Mouse (Mus musculus) adrenal gland, adult (tissue): Measurements from ENCODE around the gene AW549877.

Experiments
- DNase-seq, 2 experiments: peaks; one replicate each; pipeline ENCODE4 v3.0.0; 2022 to 2023; ENCODE audit warnings: low spot score in 1 of 2; ENCODE audit not compliant: inconsistent age in 2 of 2

Gene AW549877

GRCm38 (mm10) chr15:3995448-3996266, at the start of gene AW549877:
Gene AW549877, minus strand, starts transcription at chr15:3995744.
- DNase-seq, result peak; percentile 99 to 100

DNA sequence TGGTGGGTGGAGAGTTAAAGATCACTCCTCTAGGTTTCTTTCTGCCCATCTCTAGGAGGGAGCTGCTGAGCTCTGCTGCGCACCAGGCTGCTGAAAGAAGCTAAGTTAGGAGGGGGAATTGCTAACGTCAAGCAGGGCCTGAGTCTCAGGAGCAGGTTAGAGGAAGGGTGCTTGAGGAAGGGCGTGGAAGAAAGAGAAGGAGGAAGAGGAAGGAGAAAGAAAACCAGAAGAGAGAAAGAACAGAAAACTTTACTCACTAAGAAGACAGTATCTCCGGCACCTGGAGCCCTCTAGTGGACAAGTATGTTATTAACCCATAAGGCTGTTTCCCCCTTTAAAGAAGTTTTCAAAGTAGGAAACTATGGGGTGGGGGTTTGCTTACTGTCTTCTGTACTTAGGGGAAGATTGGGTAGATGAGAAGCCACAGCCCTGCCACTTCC, 47.5 kb upstream of the AW549877 start:
- DNase-seq, result peak in 1 of 2 experiments; percentile 72

DNA sequence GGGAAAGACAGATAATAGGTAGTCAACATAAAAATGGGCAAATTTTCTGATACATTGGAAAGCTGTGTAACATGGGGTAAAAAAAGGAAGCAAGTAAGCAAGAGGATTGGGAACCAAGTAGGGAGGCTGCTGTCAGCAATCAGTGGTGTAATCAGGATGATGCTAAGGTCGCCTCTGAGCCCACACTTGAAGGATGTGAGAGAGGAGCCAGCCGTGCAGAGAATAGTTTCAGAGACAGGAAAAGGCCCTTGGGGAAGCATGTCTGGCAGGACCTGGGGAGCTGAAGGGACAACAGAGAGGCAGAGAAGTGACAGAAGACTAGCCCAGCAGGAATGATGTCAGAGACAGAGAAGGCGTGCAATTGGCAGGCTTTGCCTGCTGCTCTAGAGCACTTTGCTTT, 46.9 kb upstream of the AW549877 start:
- no peak for DNase-seq

GRCm38 (mm10) chr15:4033168-4034004, 37.8 kb upstream of the AW549877 start:
- DNase-seq, result peak in 1 of 2 experiments; percentile 43

GRCm38 (mm10) chr15:4028960-4029359, 33.4 kb upstream of the AW549877 start:
- no peak for DNase-seq

GRCm38 (mm10) chr15:4028411-4028700, 32.8 kb upstream of the AW549877 start:
- DNase-seq, result no peak

DNA sequence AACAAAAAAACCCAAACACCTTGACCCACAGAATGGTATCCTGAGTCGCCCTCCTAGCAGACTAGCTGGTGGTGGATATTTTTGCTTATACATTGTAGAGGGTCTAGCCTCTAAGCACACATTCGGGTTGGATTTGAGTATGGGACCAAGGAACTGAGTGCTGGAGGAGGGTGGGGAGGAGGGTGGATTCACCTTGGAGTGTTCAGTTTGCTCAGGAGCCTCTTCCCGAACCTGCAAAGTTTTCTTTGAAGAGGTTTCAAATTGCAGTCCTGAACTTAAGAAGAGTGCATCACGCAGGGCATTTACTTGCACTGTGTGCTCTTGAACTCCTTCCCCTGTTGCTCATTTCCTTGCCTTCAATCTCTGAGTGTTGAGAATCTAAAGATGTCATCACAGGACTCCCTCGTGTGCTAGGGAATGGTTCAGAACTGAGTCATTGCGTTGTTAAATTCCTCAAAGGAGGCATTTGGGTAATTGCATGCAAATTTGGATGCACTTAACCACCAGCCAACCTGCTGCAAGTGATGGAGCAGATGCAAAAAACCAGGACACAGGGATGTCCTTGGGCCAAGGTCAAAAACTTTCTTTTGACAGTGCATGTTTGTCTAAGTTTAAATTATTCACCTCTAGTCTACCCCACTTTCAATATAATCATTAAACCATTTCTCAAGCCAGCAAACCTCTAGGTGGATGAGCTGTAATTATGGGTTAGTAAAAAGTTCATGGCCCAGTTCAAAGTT, 32.3 kb upstream of the AW549877 start:
- peak in 1 of 2 experiments; percentile 45 for DNase-seq

- DNase-seq, result peak; percentile 86 to 94
These were observed 31.5 kb upstream of the AW549877 start for GRCm38 (mm10) chr15:4026831-4027584.

DNA sequence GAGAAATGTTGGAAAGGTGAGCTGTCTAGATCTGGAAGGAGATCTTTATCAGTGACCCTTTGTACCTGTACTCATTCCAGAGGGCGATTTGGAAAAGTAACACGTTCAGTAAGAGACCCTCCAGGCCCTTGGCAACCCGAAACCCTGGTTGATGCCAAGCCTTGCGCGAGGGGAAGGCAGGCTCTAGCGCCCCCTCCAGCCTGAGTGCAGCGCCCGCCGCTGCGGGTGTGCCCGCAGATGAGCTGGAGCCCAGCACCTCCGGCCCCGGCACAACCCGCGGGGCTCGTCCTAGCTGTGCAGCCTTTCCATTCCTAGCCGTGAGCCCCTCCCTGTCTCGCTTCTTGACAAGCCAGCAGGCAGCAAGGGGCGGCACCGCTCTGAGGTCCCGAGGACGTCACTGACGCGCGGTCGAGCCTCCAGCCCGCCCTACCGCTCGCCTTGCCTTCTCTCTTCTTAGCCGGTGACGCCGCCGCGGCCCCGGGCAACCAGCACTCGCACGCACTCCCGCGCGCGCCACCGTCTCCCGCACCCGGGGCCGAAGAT, 30.8 kb upstream of the AW549877 start, which contains the start of gene Oxct1:
Gene Oxct1, plus strand, starts transcription at position 153 of the 543 bp plus-strand sequence.
- DNase-seq, result peak; percentile 92 to 96

- DNase-seq, result peak in 1 of 2 experiments; percentile 39
These were observed 30.0 kb upstream of the AW549877 start for GRCm38 (mm10) chr15:4025508-4025904.

GRCm38 (mm10) chr15:4024726-4025507, 29.4 kb upstream of the AW549877 start:
- peak in 1 of 2 experiments; percentile 47 for DNase-seq

- DNase-seq, result no peak
These were observed 28.2 kb upstream of the AW549877 start for GRCm38 (mm10) chr15:4023747-4024146.

GRCm38 (mm10) chr15:4020711-4021110, 25.2 kb upstream of the AW549877 start:
- no peak for DNase-seq

DNA sequence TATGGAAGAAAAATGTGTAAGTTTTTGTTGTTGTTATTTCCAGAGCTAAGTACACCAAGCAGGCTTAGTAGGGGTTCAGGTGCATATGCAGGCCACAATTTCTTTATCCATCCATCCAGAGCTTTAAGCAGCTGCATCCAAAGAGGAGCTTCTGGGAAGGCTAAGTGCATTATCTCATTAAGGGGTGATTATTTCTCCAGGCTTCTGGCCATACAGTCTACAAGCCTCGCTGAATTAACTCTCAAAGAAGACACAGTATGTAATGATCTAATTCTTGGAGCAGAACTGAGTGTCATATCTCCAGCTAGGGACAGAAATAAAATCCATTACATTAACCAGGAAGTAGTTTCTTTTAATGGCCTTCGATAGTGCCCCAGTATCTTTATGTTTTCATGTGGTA, 18.3 kb upstream of the AW549877 start:
- DNase-seq, result no peak

GRCm38 (mm10) chr15:4000536-4000935, 5.0 kb upstream of the AW549877 start:
- DNase-seq, result no peak

DNA sequence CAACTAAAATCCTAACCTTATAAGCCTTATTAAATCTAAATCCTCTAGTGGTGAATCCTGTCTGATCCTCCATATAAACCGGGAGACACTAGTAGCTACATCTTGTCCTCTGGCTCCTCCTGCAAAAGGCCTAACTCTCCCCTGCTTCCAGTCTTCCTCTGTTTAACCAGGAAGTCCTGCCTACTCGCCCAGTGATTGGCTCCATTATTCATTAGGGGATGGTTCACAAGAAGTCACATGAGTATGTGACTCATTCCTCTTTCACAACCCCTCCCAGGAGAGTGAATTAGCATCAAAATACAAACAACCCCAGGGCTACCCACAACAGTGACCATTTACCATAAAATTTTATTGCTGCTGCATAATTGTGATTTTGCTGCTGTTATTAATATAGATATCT, 3.6 kb upstream of the AW549877 start:
- DNase-seq, result peak in 1 of 2 experiments; percentile 29

DNA sequence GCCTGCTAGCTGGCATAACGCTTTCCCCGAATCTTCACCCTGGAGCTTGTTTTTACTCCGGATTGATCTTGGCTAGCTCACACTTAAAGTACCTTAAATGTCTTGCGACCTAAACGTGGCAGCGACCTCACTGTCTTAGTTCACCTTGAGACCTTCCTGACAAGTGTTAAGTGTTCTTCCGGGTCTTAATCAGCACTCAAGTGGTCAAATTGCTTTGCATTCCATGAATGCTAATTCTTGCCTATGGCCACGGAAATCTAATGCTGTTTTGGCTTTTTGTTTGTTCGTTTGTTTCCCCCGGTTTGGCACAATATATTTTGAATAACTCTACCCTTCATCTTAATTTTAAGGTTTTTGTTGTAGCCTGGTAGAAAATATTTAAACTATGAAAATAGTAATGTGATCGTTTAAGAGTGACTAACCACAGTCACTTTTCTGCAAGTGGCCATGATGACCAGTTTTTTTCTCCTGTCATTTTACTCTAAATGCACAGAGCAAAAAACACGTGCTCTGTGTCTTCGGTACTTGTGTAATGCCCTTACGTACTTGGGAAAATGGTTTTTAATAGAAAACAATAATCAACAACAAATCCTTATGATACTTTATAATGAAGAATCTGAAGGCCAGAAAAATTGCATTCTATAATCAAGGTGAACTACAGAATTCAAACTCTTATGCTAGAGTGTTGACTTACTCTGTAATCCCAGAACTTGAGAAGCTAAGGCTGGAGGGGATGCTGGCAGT, 895 bp upstream of the AW549877 start:
- DNase-seq, result no peak

- DNase-seq, result no peak
These were observed 594 bp downstream of the AW549877 start for GRCm38 (mm10) chr15:3994852-3995447.
